Mouse (Mus musculus) liver, embryonic 14.5 days (tissue): ENCODE measurements around the gene Arhgef12.

Experiments
- CTCF ChIP-seq: IDR thresholded peaks from 2 replicates; pipeline ENCODE4 v1.5.1; 2016; ENCODE audit warnings: antibody characterized with exemption, low read depth, control low read depth
- EP300 ChIP-seq: IDR thresholded peaks from 2 replicates; pipeline ENCODE4 v1.6.1; 2016; ENCODE audit warnings: antibody characterized with exemption, low read depth

- TF ChIP-seq EP300 (no peak), CTCF (no peak)
Measured at GRCm38 (mm10) chr9:42927498-42927897, 179.5 kb downstream of the Arhgef12 start.
